Mouse (Mus musculus): Measurements from ENCODE around the gene Pde3b.

DNA sequence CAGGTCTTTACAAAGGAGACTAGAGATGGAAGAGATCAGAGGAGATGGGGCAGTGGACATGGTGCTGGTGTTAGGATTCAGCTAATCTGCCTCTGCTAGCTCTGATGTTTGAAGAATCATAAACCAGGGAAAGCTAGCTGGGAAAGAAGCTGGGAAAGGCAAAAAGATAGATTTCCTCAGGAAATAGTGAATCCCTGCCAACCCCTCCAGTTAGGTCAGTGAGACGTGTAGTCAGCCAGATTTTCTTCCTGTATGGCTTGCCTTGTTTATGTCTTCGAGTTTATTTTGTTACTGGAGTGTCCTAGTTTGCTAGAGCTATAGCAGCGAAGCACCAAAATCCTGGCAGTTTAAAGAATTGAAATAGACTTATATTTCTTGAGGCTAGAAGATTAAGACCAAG lies 7.1 kb downstream of the Pde3b start:
- TF ChIP-seq CTCF (IDR thresholded peaks at IDR 0.05; ENCODE audit: low read depth) (no peak), EP300 (IDR thresholded peaks at IDR 0.05; ENCODE audit: low read depth) (no peak)

Data from liver, embryonic 14.5 days (tissue).